Mouse (Mus musculus): ENCODE data around the gene Acvrl1. TPM values are rescaled to one million over a fixed set of nuclear protein-coding genes. Genes with fewer than 3 reads are reported as not detected.
A peak's percentile ranks its signal among the peaks of the same experiment; 100 is the strongest.

Gene Acvrl1
- total RNA-seq, 2 experiments from 2014 or later: 0.27 to 1.6 TPM

GRCm38 (mm10) chr15:101106011-101106410 is 22.3 kb upstream of the Acvrl1 start:
- no peak for ATAC-seq (replicated peaks; ENCODE audit: poor library complexity)

DNA sequence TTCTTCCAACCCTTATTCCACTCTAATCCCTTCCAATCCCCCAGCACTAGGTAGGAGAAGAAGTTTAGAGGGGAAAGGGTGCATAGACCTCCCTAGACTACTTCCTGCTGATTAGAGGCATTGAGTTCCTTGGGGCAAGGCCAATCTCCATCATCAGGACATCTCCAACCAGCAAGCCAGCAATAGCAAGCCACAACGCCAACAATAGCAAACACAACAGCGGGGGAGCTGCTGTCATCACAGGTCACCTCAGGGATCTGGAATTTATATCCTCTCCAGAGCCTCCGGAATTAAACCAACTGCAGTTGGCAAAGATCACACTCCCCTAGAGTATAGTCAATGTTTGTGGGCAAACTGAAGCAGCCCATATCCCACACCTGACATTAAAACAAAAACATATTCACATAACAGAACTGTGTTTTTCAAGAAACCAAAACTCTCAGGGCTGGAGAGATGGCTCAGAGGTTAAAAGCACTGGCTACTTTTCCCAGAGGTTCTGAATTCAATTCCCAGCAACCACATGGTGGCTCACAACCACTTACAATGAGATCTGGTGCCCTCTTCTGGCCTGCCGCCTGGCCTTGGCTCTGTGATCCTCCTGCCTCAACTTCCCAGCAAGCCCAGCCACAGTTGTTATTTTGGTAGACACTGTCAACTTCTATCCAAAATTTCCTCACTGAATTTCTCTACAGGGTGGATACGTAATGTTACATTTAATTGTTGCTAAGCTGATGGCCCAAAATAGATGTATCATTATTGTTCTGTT is 20.2 kb upstream of the Acvrl1 start:
- no peak for ATAC-seq (replicated peaks; ENCODE audit: poor library complexity)

DNA sequence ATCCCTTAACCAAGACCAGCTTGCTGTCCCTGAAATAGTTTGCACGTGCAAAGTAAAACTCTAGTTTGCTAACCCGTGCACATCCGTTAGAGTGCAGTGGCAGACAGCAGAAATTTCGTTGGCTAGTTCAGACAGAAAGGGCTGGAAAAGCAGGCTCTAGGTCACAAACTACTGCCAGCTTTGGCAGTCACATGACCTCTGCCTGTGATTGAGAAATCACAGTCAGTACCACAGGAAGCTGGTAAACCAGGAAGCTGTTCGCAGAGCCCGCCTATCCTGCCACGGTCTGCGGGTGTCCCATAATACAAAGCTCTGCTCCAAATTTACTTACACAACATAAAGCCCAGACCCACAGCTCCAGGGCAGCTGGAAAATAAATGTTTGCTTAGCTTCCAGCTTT is 15.1 kb upstream of the Acvrl1 start:
- ATAC-seq (replicated peaks; ENCODE audit: poor library complexity): peak; percentile 94

- ATAC-seq (replicated peaks; ENCODE audit: poor library complexity): 0 out of 2 replicates have a peak, but pooled peaks have one; percentile 42
Measured at GRCm38 (mm10) chr15:101113778-101114177, 14.5 kb upstream of the Acvrl1 start.

- no peak for ATAC-seq (replicated peaks; ENCODE audit: poor library complexity)
Measured at GRCm38 (mm10) chr15:101115511-101116110, 12.7 kb upstream of the Acvrl1 start, which contains the start of gene Ankrd33. Gene Ankrd33 (plus strand): TSS chr15:101115755.

DNA sequence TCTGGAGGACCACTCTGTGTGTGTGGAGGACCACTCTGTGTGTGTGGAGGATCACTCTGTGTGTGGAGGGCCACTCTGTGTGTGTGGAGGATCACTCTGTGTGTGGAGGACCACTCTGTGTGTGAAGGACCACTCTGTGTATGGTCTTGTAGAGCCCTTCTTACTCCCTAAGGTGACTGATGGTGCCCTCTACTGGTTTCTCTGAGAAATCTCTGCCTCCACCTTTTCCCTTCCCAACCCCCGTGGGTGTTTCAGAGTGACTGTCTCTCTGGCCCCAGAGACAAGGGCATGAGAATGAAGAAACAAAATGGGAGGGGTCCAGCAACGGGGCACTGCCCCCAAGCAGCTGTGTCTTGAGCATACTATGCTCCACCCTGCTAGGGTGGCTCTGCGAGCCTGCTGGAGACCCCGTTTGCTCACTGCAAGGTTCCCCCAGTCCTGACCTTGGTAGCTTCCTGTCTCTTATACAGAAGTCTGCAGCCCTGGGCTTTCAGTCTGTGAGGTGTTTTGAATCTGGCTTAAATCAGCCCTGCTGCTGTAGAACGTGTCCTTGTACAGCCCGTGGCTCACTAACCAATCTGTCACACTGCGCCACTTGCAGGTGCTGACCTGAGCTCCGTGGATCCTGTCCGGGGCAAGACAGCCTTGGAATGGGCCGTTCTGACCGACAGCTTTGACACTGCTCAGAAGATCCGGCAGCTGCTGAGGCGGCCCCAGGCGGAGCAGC is 9.8 kb upstream of the Acvrl1 start:
- peak; percentile 63 for ATAC-seq (replicated peaks; ENCODE audit: poor library complexity)

GRCm38 (mm10) chr15:101121411-101122289 is 6.7 kb upstream of the Acvrl1 start:
- no peak for ATAC-seq (replicated peaks; ENCODE audit: poor library complexity)

GRCm38 (mm10) chr15:101122290-101122589 is 6.1 kb upstream of the Acvrl1 start:
- ATAC-seq (replicated peaks; ENCODE audit: poor library complexity): no peak

- no peak for ATAC-seq (replicated peaks; ENCODE audit: poor library complexity)
Measured at GRCm38 (mm10) chr15:101123202-101123601, 5.1 kb upstream of the Acvrl1 start.

DNA sequence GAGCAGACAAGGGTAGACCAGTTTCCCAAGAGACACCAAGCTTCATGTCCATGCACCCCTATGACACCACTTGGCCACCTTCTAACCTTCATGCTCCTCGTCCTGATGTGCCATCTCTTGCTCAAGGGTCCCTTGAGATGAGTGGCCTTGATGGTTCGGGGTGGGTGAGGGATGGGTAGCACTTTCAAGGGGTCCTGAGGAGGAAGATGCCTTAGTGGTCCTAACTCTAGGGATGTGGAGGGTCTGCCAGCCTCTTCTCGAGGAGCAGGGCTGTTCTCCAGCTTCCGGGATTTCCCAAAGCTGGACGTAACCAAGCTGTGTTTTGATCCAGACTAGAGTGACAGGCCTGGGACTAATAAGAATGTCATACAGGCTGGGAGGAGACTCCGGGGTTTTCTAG is 2.8 kb upstream of the Acvrl1 start:
- no peak for ATAC-seq (replicated peaks; ENCODE audit: poor library complexity)

- ATAC-seq (replicated peaks; ENCODE audit: poor library complexity): no peak
Measured at GRCm38 (mm10) chr15:101126876-101127544, 1.3 kb upstream of the Acvrl1 start.

GRCm38 (mm10) chr15:101129412-101129811 is 1.1 kb downstream of the Acvrl1 start:
- no peak for ATAC-seq (replicated peaks; ENCODE audit: poor library complexity)

DNA sequence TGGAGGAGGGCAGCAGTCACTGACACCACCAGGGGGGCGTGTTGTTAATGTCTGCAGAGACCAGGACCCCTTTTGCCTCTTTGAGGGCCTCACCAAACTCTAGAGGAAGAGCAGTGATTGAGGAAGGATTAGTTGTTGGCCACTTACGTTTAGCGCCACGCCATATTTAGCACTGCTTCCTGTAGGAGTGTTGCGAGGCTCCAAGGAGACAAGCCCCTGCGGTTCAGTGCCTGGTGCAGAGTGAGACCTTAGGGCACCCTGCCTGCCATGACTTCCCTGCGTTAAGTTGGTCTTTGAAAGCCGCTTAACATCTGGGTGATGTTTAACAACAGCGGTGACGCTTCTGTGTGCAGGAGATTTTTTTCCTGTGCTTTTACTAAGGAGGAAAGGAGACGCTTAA is 3.2 kb downstream of the Acvrl1 start:
- ATAC-seq (replicated peaks; ENCODE audit: poor library complexity): no peak

GRCm38 (mm10) chr15:101132041-101132440 is 3.7 kb downstream of the Acvrl1 start:
- ATAC-seq (replicated peaks; ENCODE audit: poor library complexity): no peak

DNA sequence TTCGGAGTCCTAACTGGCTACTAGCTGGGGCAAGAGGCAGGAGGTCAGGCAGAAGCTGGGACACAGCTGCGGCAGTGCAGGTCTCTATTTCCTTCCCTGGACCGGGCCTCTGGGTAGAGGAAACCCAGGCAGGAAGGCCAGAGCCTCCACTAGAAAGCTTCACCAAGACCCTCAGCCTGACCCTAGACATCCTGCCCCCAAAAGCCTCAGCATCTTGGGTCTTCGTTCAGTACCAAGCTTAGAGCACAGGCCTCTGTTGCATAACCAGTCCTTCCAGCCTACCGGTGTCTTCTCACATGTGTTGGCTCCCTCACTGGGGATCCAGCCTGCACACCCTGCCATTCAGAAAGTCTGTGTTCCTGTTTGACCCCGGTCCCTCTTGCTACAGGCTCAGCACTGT is 4.4 kb downstream of the Acvrl1 start:
- no peak for ATAC-seq (replicated peaks; ENCODE audit: poor library complexity)

- peak; percentile 69 for ATAC-seq (replicated peaks; ENCODE audit: poor library complexity)
Measured at GRCm38 (mm10) chr15:101133993-101134704, 5.8 kb downstream of the Acvrl1 start.

DNA sequence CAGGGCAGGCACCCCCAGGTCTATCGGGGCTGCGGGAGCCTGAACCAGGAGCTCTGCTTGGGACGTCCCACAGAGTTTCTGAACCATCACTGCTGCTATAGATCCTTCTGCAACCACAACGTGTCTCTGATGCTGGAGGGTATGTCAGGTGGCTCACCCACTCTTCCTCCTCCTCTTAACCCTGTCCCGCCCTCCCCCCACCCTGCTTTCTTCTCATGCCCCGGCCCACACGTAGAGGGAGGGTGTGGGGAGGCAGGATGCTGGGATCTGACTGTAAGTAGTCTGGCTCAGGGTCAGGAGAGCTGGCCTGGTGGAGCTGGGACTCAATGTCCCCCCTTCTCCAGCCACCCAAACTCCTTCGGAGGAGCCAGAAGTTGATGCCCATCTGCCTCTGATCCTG is 7.1 kb downstream of the Acvrl1 start:
- no peak for ATAC-seq (replicated peaks; ENCODE audit: poor library complexity)

GRCm38 (mm10) chr15:101137455-101137854 is 9.1 kb downstream of the Acvrl1 start:
- ATAC-seq (replicated peaks; ENCODE audit: poor library complexity): no peak

- ATAC-seq (replicated peaks; ENCODE audit: poor library complexity): no peak
Measured at GRCm38 (mm10) chr15:101138675-101139074, 10.4 kb downstream of the Acvrl1 start.

- ATAC-seq (replicated peaks; ENCODE audit: poor library complexity): peak; percentile 79
Measured at GRCm38 (mm10) chr15:101139885-101140284, 11.6 kb downstream of the Acvrl1 start.

Measured in megakaryocyte progenitor cell, adult 5-6 weeks (primary cell).